Mouse (Mus musculus) hematopoietic stem cell, adult 5-6 weeks (primary cell): ENCODE measurements around the gene Mrpl23. TPM values are rescaled to one million over a fixed set of nuclear protein-coding genes. Genes with fewer than 3 reads are reported as not detected.
A peak's percentile ranks its signal among the peaks of the same experiment; 100 is the strongest.

Source experiments
- ATAC-seq, 2 experiments: fragments of 125-278 bp in 1 of 2; replicated peaks in 1 of 2; 2 replicates each; pipeline ENCODE4 v1.8.0; 2016 to 2017; ENCODE audit warnings: inconsistent platforms in 2 of 2, mild to moderate bottlenecking in 2 of 2, moderate number of reproducible peaks in 2 of 2, low read depth in 1 of 2, moderate TSS enrichment in 1 of 2; ENCODE audit not compliant: low FRiP score in 2 of 2, poor library complexity in 2 of 2, severe bottlenecking in 2 of 2, insufficient read depth in 1 of 2, low TSS enrichment in 1 of 2
- total RNA-seq: library from RNA; stranded (forward); fragments of 172-1452, 232-1000 nt; gene quantifications from 2 replicates; pipeline ENCODE4 v1.2.3, GENCODE M21; 2017

Gene Mrpl23
- total RNA-seq, 1 experiment from 2014 or later: 42.5 TPM

DNA sequence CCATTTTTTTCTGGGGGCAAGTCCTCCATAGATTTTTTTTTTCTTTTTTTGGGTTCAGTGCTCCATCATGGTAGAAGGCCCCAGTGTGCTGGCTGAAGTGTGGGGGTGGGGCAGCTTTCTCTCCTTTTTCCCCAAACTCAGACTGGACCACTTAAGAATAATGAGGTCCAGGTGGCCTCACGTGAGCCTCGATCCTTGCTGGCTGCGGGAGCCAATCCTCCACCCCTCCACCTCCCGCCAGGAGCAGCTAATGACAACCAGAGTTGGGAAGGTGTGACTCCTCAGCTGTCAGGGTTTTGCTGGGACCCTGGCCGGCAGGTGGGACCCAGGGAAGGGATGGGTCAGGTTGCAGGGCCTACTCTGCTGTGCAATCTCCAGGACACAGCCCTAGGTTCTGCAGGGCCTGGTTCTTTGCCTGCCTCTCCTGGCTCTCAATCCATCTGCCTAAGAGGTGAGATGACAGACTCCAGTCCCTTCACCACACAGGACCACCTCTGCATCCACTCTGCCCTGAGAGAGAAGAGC, 27.2 kb downstream of the Mrpl23 start:
- no peak for ATAC-seq

DNA sequence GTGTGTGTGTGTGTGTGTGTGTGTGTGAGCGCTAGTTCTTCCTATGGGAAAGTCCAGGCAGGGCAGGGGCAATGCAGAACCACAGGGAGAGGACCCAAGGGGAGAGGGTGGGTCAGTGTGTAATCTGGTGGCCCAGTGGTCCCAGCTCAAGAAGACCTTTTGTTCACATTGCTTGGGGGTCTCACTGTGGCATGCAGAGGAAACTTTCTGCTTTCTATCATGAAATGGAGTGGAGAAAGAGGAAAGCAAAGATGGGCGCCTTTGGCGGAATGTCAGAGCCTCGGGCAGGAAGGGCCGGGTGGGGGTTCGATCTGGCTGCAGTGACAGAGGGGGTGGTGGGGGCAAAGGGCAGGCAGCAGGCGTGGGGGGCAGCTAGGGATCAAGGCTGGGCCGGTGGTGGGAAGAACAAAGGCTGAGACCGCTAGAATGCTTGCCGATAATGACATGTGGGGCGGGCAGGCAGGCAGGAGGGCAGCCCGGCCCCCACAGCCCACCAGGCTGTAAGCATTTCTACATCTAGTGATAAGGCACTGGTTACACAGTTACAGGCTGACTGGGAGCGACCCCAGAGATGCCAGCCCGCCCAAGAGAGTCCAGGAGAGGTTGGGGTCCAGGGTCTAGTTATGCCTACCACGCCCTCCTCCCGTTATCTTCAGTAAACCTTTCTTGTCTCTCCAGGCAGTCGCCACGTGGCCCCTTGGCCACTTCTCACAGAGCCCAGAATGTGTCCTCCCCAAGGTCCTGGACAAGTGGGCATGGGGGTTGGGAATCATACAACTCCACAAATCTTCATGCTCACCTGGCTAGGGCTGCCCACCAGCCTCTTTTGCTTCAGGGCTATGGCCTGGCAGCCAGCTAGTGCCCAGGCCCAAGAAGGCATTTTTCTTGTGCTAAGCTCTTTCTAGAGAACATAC, 28.7 kb downstream of the Mrpl23 start:
- no peak for ATAC-seq

DNA sequence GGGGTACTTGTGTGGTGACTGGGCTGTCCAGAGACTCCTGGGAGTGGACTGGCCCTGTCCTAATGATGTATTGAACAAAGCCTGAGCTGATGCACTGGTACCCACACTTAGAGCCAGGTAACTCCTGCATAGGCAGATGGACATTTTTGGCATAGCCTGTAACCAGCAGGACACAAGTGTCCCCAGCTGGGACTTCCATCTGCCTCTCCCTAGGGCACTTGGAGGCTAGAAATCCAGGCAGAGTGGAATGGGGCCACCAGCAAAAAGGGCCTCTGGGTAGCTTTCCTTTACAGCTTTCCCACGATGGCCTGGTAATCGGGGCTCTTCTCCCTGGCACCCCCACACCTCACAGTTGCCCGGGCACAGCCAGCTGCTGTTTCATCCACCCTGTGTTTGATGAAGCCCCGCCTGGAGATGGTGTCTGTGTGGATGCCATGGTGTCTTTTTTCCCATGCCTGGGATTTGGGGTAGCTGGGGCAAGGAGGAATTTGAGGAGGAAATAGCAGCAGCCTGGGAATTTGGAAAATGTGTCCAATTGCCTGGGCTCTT, 29.4 kb downstream of the Mrpl23 start:
- ATAC-seq: no peak

DNA sequence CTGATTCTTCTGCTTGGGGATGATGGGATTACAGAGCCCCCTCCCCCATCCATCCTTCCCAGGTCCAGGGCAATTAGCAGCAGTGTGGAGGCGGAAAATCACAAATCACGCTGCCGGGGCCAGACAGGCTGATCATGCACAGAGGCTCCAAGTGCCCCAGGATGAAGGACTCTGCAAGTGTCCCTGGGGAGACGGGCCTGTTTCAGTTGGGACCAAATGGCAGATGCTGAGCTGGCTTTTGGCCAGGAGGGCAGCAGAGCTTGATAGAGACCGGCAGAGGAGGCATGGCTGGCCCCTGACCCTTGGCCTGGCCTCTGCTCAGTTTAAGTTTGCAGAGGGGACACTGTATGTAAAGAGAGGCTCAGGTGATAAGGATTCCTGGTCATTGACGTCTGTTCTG, 30.7 kb downstream of the Mrpl23 start:
- no peak for ATAC-seq

DNA sequence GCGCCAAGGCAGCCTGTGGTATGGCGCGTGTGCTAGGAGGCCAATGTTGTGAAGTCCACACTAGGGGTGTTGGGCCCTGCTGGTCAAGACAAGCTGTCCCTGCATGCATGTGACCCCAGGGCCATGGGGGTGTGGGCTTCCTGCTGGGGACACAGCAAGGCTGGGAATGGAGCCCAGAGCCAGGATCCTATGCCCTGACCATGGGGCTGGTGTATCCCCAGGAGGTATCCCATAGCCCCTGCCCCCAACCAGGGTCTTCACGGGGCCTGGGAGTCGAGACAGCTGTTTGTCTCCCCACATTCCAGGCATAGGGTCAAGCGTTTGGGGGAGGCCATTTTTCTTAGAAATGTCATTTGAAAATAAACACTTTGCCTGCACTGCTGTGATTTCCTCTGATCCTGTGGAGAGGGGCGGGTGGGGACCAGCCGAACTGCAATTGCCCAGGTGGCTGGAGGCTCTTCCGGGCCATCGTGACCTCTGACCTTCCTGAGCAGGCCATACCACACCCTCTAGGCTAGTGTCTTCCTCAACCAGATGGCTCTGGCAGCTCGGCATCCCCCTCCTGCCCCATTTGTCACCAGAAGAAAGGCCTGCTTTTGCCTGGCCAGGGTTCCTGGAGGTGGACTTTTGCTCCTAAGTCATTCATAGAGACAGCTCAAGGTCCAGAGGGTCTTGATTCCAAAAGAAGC, 32.6 kb downstream of the Mrpl23 start:
- ATAC-seq: no peak

DNA sequence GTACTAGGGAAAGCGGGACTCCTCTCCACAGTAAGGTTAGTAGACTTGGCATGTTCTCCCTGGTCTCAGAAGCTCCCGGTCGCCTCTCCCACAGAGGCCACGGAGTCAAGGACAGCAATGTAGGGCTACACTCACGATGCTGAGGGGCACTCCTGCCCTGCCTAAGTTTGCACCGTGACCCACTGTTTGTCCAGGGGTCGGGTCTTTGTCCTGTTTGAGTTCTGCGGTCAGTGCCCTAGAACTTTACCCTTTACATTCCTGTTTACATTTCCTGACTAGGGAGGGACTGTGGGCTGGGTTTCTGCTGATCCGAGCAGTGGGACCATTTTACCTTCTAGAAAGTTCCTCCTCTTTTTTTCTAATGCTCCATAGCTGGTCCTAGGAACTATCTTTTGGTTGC, 34.0 kb downstream of the Mrpl23 start:
- no peak for ATAC-seq

DNA sequence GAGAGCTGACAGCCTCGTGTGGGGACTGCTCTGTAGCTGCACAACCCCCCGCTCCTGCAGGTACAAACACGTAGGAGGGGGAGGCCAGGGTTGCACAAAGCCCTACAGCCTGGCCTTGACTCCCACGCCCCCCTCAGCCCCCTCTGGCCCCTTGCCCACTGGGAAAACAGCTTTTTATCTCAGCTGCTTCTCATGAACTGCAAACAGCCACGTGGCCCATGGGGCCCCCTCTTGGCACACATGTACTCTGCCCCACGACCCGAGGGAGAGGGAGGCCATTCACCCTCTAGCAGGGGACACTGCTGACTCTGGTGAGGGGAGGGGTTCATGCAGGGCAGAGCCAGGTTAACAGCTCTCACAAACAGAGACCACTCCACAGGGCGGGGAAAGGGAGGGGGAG, 36.5 kb downstream of the Mrpl23 start:
- no peak for ATAC-seq

DNA sequence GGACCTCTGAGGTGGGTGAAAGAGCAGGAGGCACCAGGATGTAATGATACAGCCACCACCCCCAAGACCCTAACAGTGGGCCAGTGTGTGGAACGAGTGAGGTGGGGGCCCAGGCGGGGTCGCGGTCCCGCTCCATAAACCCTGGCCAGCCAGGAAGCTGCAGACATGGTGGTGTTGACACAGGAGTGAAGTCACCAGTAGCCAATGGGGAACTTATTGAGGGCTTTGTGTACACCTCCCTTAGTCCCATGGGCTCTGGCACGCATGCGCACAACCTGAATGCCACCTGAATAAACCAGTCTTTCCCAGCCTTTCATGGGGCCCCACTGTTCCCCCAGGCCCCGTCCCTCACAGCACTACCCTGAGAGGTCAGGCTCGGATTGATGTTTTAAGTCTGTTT, 38.1 kb downstream of the Mrpl23 start:
- no peak for ATAC-seq

DNA sequence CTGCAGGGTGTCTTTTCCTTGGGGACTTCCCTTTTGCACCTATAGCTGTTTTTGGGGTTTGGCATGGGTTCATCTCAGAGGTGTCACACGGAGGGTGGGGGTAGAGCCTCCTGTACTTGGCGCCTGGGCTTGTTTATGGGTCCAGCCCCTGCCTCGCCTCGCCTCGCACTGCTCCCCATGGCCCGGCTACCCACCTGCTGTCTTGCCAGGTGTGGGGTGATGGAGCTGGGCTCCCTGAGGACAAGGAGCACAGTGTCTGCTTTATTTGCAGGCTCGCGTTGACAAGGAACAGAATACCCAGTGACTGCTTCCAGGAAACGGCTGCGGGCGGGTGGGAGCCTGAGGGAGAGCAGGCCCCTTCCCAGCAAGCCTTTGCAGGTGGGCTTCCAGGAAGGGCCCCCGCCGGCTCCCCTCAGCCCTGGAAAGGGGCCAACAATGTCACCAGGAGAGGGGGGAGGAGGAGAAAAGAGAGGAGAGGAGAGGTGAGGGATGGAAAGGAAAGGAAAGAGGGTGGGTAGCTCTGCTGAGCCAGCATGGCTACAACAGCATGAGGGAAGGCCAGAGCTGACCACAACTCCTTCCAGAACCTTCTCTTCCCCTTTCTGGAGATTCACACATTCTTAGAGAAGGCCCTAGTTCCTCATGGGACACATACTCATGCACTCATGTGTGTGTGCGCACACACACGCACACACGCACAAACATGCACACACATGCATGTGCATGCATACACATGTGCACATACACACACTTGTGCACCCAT, 39.2 kb downstream of the Mrpl23 start:
- ATAC-seq: peak in 1 of 2 experiments; percentile 60; a peak in 3 of 4 replicates

DNA sequence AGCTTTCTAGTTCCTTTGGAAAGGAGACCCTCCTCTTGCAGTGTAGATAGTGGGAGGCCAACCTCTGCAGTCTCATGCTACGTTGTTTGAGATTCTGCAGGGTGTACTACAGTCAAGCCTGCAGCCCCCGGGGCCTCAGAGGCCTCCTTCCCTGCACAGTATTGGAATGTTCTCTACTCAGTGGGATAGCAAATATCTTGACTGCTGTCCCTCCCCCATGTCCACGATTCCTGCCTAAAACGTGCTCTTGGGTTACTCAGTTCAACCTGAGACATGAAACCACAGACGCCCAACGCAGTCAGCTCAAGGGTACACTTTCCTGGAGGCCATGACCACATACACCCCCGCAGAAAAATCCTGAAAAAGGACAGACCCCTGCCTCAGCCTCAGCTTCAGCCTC, 39.9 kb downstream of the Mrpl23 start:
- ATAC-seq: no peak

DNA sequence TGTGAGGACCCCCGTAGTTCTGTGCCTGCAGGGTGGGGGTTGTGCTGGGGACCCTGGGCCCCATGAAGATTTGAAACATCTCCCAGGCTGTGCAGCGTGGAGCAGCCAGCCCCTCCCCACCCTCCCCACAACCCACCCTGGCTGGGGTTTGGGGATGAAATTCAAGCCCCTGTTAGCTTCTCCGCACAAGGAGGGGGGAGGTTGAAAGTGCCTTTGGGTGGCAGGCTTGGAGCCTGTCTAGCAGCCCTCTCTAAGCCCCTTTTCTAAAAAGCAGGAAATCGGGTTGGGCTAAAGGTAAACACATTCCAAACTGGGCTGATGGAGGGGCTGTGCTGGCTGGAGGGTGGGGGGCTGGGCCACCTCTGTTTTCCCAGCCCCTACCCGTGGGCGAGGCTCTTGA, 40.5 kb downstream of the Mrpl23 start:
- ATAC-seq: no peak

DNA sequence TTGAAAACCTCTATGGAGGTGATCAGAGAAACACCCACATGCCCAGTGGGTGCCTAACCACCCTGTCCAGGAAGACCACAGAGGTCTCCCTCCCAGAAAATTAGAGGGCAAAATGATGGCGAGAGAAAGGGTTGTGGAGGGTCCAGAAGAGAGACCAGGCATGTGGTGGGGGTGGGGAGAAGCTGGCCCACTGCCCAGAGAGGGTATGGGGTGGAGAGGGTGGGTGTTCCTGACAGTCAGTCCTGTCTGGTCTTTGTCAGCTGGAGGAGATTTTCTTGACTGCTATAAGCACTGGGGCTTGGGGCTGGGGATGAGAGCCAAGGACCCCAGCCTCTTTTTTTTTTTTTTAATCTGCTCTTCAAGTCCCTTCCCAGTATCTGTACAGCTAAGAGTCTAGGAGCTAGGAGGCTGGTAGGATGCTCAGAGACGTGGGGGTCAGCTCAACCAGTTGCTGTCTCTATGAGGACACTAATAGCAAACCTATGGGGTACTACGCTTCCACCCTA, 41.7 kb downstream of the Mrpl23 start:
- ATAC-seq: no peak

DNA sequence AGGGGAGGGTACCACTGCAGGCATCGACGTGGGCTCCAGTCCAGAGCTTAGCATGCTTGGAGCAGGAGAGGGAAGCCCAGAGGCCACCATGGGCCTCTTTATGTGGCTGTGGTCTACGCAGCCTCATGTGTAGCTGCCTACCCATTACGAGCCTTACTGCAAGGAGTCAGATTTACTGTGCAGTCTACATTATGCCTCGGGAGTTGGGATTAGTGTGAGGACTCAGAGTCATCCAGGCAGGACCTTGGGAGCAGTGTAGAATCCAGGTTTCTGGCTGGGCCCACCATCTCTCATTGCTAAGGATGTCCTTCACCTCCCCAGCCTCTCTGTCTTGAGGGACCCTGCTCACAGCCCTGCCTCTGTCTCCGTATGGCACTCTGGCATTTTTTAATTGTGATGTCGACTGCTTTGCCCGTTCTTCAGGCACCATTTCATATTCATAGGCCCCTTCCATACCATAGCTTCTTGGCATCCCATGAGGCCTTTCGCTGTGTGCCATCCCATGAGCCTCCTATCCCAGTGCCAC, 42.4 kb downstream of the Mrpl23 start:
- ATAC-seq: no peak

DNA sequence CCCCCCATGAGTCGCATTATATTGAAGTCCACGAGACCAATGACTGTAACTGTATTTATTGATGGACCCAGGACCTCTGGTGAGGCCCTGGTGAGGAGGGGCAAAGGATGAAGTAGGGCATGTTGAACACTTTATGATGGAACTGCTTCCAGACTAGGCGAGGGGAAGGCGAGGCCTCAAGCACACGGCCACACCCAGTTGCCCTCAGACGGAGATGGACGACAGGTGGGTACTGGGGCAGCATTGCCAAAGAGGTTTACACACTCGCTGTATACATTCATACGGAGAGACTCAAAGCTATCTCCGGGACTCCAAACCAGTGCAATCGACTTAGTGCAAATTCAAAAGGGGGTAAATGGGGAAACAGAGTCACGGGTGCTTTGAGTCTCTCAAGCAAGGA, 43.0 kb downstream of the Mrpl23 start:
- no peak for ATAC-seq

DNA sequence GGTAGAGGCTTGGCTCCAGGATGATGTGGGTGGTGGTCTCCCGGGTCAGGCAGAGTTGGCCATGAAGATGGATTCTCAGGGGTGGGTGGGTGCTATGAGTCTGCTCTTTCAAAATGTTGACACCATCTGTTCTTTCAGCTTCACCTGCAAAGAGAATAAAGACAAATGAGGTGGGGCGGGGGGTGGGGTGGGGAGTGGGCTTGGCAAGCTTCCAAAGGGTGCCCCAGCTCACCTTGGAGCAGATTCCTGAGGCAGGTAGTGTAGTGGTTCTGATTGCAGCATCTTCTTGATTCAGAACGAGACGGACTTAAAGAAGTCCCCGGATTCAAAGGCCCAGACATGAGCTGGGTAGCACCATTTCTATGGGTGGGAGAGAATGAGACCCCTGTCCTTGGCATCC, 43.5 kb downstream of the Mrpl23 start:
- no peak for ATAC-seq

DNA sequence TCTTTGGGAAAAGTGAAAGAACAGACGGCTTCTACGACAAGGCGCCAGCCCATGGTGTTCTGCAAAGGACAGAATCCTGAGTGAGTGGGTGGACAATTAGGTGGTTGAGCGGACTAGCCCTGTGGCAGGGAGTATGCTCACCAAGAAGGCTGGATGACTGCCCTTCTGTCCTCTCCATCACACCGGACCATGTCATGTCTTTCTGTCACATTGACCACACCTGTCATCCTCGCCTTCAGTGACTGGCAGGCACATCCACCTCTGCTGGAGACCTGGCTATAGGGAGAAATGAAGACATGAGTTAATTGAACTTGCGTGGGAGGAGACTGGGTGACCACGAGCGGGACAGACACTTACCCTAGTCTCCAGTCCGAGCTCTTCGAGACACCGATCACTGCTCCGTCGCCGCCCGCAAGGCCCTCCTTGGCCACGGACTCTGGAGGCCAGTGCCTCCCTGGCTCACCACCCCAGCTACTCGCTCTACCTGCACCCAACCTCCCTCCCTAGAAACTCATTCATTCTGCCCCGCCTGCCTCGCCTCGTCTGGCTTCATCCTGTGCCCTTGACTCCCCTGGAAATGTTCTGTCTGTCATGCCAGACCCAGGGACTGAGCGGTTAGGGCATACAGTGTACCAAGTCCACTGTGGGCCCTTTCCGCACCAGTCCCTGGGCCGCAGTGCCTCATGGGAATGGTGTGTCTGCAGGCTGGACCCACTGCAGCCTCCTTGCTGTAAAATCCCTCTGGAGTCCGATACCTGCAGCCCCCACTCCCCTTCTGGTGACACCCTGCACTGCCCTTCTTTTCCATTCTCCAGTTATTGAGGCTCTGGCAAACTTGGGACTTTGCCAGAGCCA, 44.2 kb downstream of the Mrpl23 start:
- ATAC-seq: no peak
